Mouse (Mus musculus): ENCODE data around the gene Fance.

GRCm38 (mm10) chr17:28272281-28272680, 41.0 kb upstream of the Fance start:
- TF ChIP-seq POLR2A (IDR thresholded peaks at IDR 0.05; ENCODE audit: extremely low read depth, insufficient read depth, low read length) (no peak), CTCF (IDR thresholded peaks at IDR 0.05; ENCODE audit: extremely low read depth, insufficient read depth, low read length) (no peak)
